Mouse (Mus musculus): ENCODE data around the gene Lrrc59. TPM values are rescaled to one million over a fixed set of nuclear protein-coding genes. Genes with fewer than 3 reads are reported as not detected.
A peak's percentile ranks its signal among the peaks of the same experiment; 100 is the strongest.

The Lrrc59 gene
- polyA plus RNA-seq, 1 experiment from 2014 or later: 222 TPM

DNA sequence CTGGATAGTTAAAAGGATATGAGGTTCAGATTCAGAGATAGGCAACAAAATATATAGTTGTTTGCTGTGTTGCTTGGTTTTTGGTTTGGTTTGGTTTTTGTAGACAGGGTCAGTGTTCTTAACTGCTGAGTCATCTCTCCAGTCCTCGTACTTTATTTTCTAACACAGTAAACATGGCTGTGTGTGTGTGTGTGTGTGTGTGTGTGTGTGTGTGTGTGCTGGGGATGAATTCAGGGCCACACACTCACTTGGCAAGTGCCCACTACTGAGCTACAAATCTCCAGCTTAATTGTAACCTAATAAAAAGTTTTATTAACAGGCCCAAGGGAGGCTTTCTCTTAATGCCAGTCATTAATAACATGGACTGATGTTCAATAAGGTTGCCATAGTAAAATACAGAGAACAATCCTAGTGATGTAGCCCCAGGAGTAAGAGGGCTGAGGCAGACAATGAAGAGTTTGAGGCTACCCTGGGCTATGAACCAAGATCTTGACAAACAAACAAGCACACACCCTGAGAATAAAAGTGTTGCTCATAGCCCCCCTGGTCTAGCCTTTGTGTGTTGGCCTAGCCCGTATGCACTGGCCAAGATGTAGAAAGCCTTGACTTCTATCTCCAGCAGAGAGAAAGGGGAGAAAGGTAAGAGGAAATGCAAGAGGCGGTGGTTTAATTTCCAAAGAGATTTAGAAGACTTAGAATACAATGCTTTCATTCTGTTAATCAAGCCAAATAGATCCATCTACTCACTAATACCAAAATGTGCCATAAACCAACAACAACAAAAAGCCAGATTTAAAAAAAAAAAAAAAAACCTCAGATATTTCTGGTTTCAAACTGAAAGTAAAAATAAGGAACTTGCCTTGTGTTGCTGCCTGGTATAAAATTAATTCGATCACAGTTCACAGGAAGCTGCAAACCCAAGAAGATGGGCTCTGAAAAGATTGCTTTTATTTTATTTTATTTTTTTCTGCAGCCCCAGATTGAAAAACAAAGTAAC is 18.5 kb upstream of the Lrrc59 start:
- no peak for ATAC-seq (ENCODE audit: insufficient number of reproducible peaks, insufficient read depth, low FRiP score, low TSS enrichment)
- H3K4me3 ChIP-seq: no peak overlapping the region
- no peaks in the 10 kb centered on the region for H3K4me1 ChIP-seq
- H3K9ac ChIP-seq: no peak overlapping the region
- WGBS: 73% methylated on average over 4 of the region's 4 CpGs
- H3K27me3 ChIP-seq: no peaks in the 10 kb centered on the region
- no peaks in the 10 kb centered on the region for H3K9me3 ChIP-seq
- H3K36me3 ChIP-seq: no peaks in the 10 kb centered on the region
- no peak overlapping the region for H3K27ac ChIP-seq
- no peak overlapping the region for H3K4me2 ChIP-seq (replicated peaks)

GRCm38 (mm10) chr11:94614603-94615002 is 15.0 kb upstream of the Lrrc59 start:
- no peak overlapping the region for H3K9ac ChIP-seq
- H3K4me2 ChIP-seq (replicated peaks): no peak overlapping the region
- 82% methylated on average over 4 of the region's 4 CpGs for WGBS
- no peaks in the 10 kb centered on the region for H3K9me3 ChIP-seq
- no peak for ATAC-seq (ENCODE audit: insufficient number of reproducible peaks, insufficient read depth, low FRiP score, low TSS enrichment)
- H3K27me3 ChIP-seq: no peaks in the 10 kb centered on the region
- no peaks in the 10 kb centered on the region for H3K4me1 ChIP-seq
- no peak overlapping the region for H3K4me3 ChIP-seq
- no peaks in the 10 kb centered on the region for H3K36me3 ChIP-seq
- H3K27ac ChIP-seq: no peak overlapping the region

DNA sequence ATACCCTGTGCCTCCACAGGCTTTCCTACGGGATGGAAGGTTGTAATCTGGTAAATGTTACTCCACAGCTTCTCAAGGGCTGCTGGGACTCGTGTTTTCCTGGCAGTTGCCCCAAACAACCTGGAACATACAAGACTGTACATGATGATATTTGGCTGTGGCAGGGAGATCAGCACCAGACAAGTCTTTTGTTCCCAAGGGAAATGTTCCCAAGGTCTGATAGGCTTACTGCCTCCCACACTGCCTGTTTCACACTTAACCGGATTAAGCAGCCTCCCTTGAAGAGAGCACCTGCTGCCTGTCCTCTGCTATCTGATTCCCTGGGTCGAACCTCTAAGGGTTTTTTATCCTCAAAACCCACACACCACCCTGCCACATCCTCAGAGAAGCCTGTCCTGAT is 14.1 kb upstream of the Lrrc59 start:
- Histone ChIP-seq H3K4me1 (no peaks in the 10 kb centered on the region), H3K4me2 (replicated peaks) (no peak overlapping the region), H3K36me3 (no peaks in the 10 kb centered on the region), H3K9ac (no peak overlapping the region), H3K4me3 (no peak overlapping the region), H3K9me3 (no peaks in the 10 kb centered on the region), H3K27ac (no peak overlapping the region), H3K27me3 (no peaks in the 10 kb centered on the region)
- ATAC-seq (ENCODE audit: insufficient number of reproducible peaks, insufficient read depth, low FRiP score, low TSS enrichment): no peak
- WGBS: 24% methylated on average over 4 of the region's 4 CpGs

DNA sequence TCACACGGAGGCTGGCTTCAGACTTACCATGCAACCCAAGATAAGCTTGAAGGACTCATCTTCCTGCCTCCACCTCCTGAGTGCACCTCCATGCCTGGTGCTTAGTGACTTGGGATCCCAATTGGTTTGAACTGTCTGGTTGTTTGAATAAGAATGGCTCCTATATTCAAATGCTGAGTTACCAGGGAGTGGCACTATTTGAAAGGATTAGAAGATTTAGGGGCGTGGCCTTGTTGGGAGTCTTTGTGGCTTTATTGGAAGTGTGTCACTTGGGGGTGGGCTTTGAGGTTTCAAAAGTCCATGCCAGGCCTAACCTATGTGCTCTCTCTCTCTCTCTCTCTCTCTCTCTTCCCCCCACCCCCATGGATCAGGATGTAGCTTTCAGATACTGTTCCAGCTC is 11.9 kb upstream of the Lrrc59 start:
- H3K27ac ChIP-seq: no peak overlapping the region
- no peaks in the 10 kb centered on the region for H3K27me3 ChIP-seq
- WGBS: 95% methylated on average over 2 of the region's 2 CpGs
- H3K4me3 ChIP-seq: no peak overlapping the region
- H3K4me1 ChIP-seq: no peaks in the 10 kb centered on the region
- no peaks in the 10 kb centered on the region for H3K36me3 ChIP-seq
- no peaks in the 10 kb centered on the region for H3K9me3 ChIP-seq
- no peak overlapping the region for H3K9ac ChIP-seq
- no peak overlapping the region for H3K4me2 ChIP-seq (replicated peaks)
- no peak for ATAC-seq (ENCODE audit: insufficient number of reproducible peaks, insufficient read depth, low FRiP score, low TSS enrichment)

DNA sequence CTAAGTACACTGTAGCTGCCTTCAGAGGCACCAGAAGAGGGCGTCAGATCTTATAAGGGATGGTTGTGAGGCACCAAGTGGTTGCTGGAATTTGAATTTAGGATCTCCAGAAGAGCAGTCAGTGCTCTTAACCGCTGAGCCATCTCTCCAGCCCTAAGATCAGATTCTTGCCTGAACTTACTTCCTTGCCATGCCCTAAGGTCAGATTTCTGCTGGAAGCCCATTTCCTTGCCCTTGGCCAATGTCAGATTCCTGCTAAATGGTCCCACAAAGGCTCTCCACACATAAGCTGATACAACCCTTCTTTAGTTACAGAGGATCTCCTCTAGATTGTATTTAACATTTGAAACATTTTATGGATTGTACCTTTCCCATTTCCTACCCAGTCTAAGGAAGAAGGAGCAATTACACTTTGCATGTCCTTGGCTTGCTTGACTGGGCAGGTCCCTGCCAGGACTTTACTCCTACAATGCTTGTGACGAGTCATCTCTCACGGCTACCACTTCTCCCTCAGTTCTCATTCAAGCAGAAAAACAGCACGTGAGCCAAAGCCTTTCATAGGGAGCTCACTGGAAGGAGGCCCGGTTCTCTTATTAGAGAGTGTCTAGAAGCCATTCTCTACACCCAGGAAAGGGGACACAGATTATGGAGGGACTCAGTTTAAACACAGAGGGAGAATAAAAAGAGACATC is 8.7 kb upstream of the Lrrc59 start:
- Histone ChIP-seq H3K4me1 (no peaks in the 10 kb centered on the region), H3K9me3 (no peaks in the 10 kb centered on the region), H3K27ac (no peak overlapping the region), H3K9ac (no peak overlapping the region), H3K27me3 (no peaks in the 10 kb centered on the region), H3K4me2 (replicated peaks) (no peak overlapping the region), H3K36me3 (no peaks in the 10 kb centered on the region), H3K4me3 (no peak overlapping the region)
- WGBS: 67% methylated on average over 6 of the region's 6 CpGs
- ATAC-seq (ENCODE audit: insufficient number of reproducible peaks, insufficient read depth, low FRiP score, low TSS enrichment): no peak

- Histone ChIP-seq H3K9ac (no peak overlapping the region), H3K9me3 (no peaks in the 10 kb centered on the region), H3K4me2 (replicated peaks) (no peak overlapping the region), H3K4me3 (no peak overlapping the region), H3K27me3 (no peaks in the 10 kb centered on the region), H3K36me3 (no peaks in the 10 kb centered on the region), H3K27ac (no peak overlapping the region), H3K4me1 (no peaks in the 10 kb centered on the region)
- ATAC-seq (ENCODE audit: insufficient number of reproducible peaks, insufficient read depth, low FRiP score, low TSS enrichment): no peak
Measured at GRCm38 (mm10) chr11:94621458-94621852, 8.1 kb upstream of the Lrrc59 start.

DNA sequence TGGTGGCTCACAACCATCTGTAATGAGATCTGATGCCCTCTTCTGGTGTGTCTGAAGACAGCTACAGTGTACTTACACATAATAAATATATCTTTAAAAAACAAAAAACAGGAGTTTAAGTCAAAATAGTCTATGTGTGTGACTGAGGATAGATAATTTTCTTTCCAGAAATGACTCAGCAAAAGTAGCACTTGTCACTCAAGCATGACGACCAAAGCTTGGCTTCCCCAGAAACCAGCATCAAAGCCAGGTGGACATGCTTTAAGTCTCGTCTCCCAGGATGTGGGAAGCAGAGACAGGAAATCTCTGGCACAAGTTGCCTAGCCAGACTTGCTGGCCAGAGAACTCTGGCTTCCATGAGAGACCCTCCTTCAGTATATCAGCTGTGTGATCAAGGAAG is 7.4 kb upstream of the Lrrc59 start:
- H3K4me1 ChIP-seq: no peaks in the 10 kb centered on the region
- no peak overlapping the region for H3K27ac ChIP-seq
- 71% methylated on average over 2 of the region's 2 CpGs for WGBS
- no peak overlapping the region for H3K4me2 ChIP-seq (replicated peaks)
- H3K36me3 ChIP-seq: no peaks in the 10 kb centered on the region
- ATAC-seq (ENCODE audit: insufficient number of reproducible peaks, insufficient read depth, low FRiP score, low TSS enrichment): no peak
- H3K9ac ChIP-seq: no peak overlapping the region
- no peak overlapping the region for H3K4me3 ChIP-seq
- no peaks in the 10 kb centered on the region for H3K27me3 ChIP-seq
- no peaks in the 10 kb centered on the region for H3K9me3 ChIP-seq

GRCm38 (mm10) chr11:94629884-94630198 is 274 bp downstream of the Lrrc59 start:
- Histone ChIP-seq H3K4me2 (replicated peaks) (peak overlapping the region; percentile 91), H3K27me3 (no peaks in the 10 kb centered on the region), H3K4me1 (peaks cover 8% of the 10 kb centered on the region), H3K9me3 (no peaks in the 10 kb centered on the region), H3K36me3 (peaks cover 29% of the 10 kb centered on the region), H3K9ac (peak overlapping the region; percentile 87), H3K27ac (peak overlapping the region; percentile 63), H3K4me3 (peak overlapping the region; percentile 97)
- peak; percentile 28; the same call in 1 of the 2 replicates for ATAC-seq (ENCODE audit: insufficient number of reproducible peaks, insufficient read depth, low FRiP score, low TSS enrichment)
- WGBS: under 1% methylated on average over 27 of the region's 28 CpGs

GRCm38 (mm10) chr11:94630199-94631011 is 838 bp downstream of the Lrrc59 start:
- peaks cover 35% of the 10 kb centered on the region for H3K36me3 ChIP-seq
- peaks cover 8% of the 10 kb centered on the region for H3K4me1 ChIP-seq
- no peak for ATAC-seq (ENCODE audit: insufficient number of reproducible peaks, insufficient read depth, low FRiP score, low TSS enrichment)
- H3K27me3 ChIP-seq: no peaks in the 10 kb centered on the region
- H3K27ac ChIP-seq: peak overlapping the region; percentile 63
- WGBS: 13% methylated on average over 26 of the region's 26 CpGs
- peak overlapping the region; percentile 87 for H3K9ac ChIP-seq
- H3K4me2 ChIP-seq (replicated peaks): peak overlapping the region; percentile 91
- peak overlapping the region; percentile 97 for H3K4me3 ChIP-seq
- no peaks in the 10 kb centered on the region for H3K9me3 ChIP-seq

GRCm38 (mm10) chr11:94631969-94632368 is 2.4 kb downstream of the Lrrc59 start:
- Histone ChIP-seq H3K4me1 (peaks cover 8% of the 10 kb centered on the region), H3K4me3 (no peak overlapping the region), H3K36me3 (peaks cover 51% of the 10 kb centered on the region), H3K9ac (no peak overlapping the region), H3K4me2 (replicated peaks) (no peak overlapping the region), H3K9me3 (no peaks in the 10 kb centered on the region), H3K27me3 (no peaks in the 10 kb centered on the region), H3K27ac (no peak overlapping the region)
- no peak for ATAC-seq (ENCODE audit: insufficient number of reproducible peaks, insufficient read depth, low FRiP score, low TSS enrichment)
- 96% methylated on average over 5 of the region's 5 CpGs for WGBS

DNA sequence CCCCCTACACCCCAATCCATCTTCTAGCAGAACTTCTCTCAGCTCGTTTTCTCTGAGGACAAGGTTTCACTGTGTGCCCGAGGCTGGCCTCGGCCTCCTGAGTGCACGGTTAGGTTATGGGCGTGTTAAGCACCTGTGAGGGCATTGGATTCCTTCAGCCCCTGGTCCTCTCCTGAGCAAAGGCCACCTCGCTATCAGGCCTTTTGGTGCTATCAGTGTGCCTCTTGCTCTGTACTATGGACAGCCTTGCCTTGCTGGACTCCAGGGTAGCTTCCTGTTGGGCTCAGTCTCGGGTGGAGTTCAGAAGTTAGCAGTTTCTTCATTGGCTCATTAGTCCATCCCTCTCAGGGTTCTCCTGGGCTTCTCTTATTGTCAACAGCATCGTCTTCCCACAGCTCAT is 3.4 kb downstream of the Lrrc59 start:
- ATAC-seq (ENCODE audit: insufficient number of reproducible peaks, insufficient read depth, low FRiP score, low TSS enrichment): no peak
- Histone ChIP-seq H3K27ac (no peak overlapping the region), H3K4me2 (replicated peaks) (no peak overlapping the region), H3K36me3 (peaks cover 61% of the 10 kb centered on the region), H3K4me3 (no peak overlapping the region), H3K9ac (no peak overlapping the region), H3K4me1 (peaks cover 8% of the 10 kb centered on the region), H3K27me3 (no peaks in the 10 kb centered on the region), H3K9me3 (no peaks in the 10 kb centered on the region)
- 87% methylated on average over 8 of the region's 8 CpGs for WGBS
